Mouse (Mus musculus): ENCODE data around the gene D030056L22Rik.

GRCm38 (mm10) chr19:18716374-18716773 is 3.4 kb downstream of the D030056L22Rik start:
- TF ChIP-seq POLR2A (IDR thresholded peaks at IDR 0.05; ENCODE audit: insufficient read depth, low read depth, low read length) (no peak), CTCF (IDR thresholded peaks at IDR 0.05) (no peak; the same call in 1 of the 2 replicates), EP300 (IDR thresholded peaks at IDR 0.05; ENCODE audit: insufficient read depth, low read depth, low read length) (no peak)

All from heart, adult 2 months (tissue).